Mouse (Mus musculus) neural tube, embryonic 13.5 days (tissue): ENCODE results near the gene Xpnpep3. TPM values are rescaled to one million over a fixed set of nuclear protein-coding genes. Genes with fewer than 3 reads are reported as not detected.

ENCODE experiments used
- ATAC-seq: fragments of 200-750 bp; cut with Nextera tagmentation; 2 replicates; pipeline ENCODE4 v1.8.0; 2017; ENCODE audit warnings: low read depth, mild to moderate bottlenecking, moderate TSS enrichment, moderate library complexity
- H3K27ac ChIP-seq: fragments of 300-500 bp; sonication (generic); replicated peaks from 2 replicates; pipeline ENCODE4 v1.5.1; 2015; ENCODE audit warnings: moderate library complexity, mild to moderate bottlenecking, inconsistent platforms
- H3K27me3 ChIP-seq: fragments of 300-500 bp; sonication (generic); 2 replicates; pipeline ENCODE4 v1.6.1; 2015; ENCODE audit warnings: mild to moderate bottlenecking, inconsistent platforms
- H3K36me3 ChIP-seq: fragments of 300-500 bp; sonication (generic); 2 replicates; pipeline ENCODE4 v1.6.1; 2015; ENCODE audit warnings: mild to moderate bottlenecking, inconsistent platforms
- H3K4me1 ChIP-seq: fragments of 300-500 bp; sonication (generic); replicated peaks from 2 replicates; pipeline ENCODE4 v1.6.1; 2015; ENCODE audit warnings: inconsistent platforms
- H3K4me2 ChIP-seq: fragments of 300-500 bp; sonication (generic); 2 replicates; pipeline ENCODE4 v1.6.1; 2015; ENCODE audit warnings: inconsistent platforms, mild to moderate bottlenecking, moderate library complexity
- H3K4me3 ChIP-seq: fragments of 300-500 bp; sonication (generic); 2 replicates; pipeline ENCODE4 v1.5.1; 2015; ENCODE audit warnings: mild to moderate bottlenecking, inconsistent platforms
- H3K9ac ChIP-seq: fragments of 300-500 bp; sonication (generic); 2 replicates; pipeline ENCODE4 v1.6.1; 2015; ENCODE audit warnings: moderate library complexity, mild to moderate bottlenecking, inconsistent platforms
- H3K9me3 ChIP-seq: fragments of 300-500 bp; sonication (generic); 2 replicates; pipeline ENCODE4 v1.6.1; 2016; ENCODE audit warnings: inconsistent platforms
- WGBS: fragments of 180-500 bp; shearing (Covaris S2); methylation state at CpG from one replicate; pipeline ENCODE4 v1.1.7; 2015; 5-methylcytosine and 5-hydroxymethylcytosine counted together
- polyA plus RNA-seq: library from polyadenylated mRNA; unstranded; fragments of >200 nt; fragmentation: Nextera tagmentation; extraction: Ambion mirVana; gene quantifications from 2 replicates; pipeline ENCODE4 v1.2.1, GENCODE M21; 2015

Gene Xpnpep3
- polyA plus RNA-seq, 1 experiment from 2014 or later: 11.0 TPM

GRCm38 (mm10) chr15:81364271-81364670 is 35.7 kb upstream of the Xpnpep3 start:
- Histone ChIP-seq H3K27me3 (no peaks in the 10 kb centered on the region), H3K27ac (no peak overlapping the region), H3K36me3 (peaks cover 60% of the 10 kb centered on the region), H3K9me3 (no peaks in the 10 kb centered on the region), H3K9ac (no peak overlapping the region), H3K4me2 (no peak overlapping the region), H3K4me1 (peaks cover 18% of the 10 kb centered on the region), H3K4me3 (no peak overlapping the region)
- no peak for ATAC-seq
- 93% methylated on average over 1 of the region's 1 CpGs for WGBS

GRCm38 (mm10) chr15:81365246-81365645 is 34.7 kb upstream of the Xpnpep3 start:
- Histone ChIP-seq H3K4me1 (peaks cover 9% of the 10 kb centered on the region), H3K27me3 (no peaks in the 10 kb centered on the region), H3K9me3 (no peaks in the 10 kb centered on the region), H3K4me3 (no peak overlapping the region), H3K36me3 (peaks cover 69% of the 10 kb centered on the region), H3K4me2 (no peak overlapping the region), H3K9ac (no peak overlapping the region), H3K27ac (no peak overlapping the region)
- 93% methylated on average over 8 of the region's 8 CpGs for WGBS
- ATAC-seq: no peak

- ATAC-seq: no peak
- Histone ChIP-seq H3K4me1 (peaks cover 5% of the 10 kb centered on the region), H3K27me3 (no peaks in the 10 kb centered on the region), H3K27ac (no peak overlapping the region), H3K9me3 (no peaks in the 10 kb centered on the region), H3K4me2 (no peak overlapping the region), H3K4me3 (no peak overlapping the region), H3K36me3 (peaks cover 78% of the 10 kb centered on the region), H3K9ac (no peak overlapping the region)
- 91% methylated on average over 4 of the region's 4 CpGs for WGBS
These were observed 33.7 kb upstream of the Xpnpep3 start for GRCm38 (mm10) chr15:81366241-81366640.

GRCm38 (mm10) chr15:81368601-81369000 is 31.3 kb upstream of the Xpnpep3 start:
- no peaks in the 10 kb centered on the region for H3K27me3 ChIP-seq
- H3K9me3 ChIP-seq: no peaks in the 10 kb centered on the region
- H3K4me3 ChIP-seq: no peak overlapping the region
- no peaks in the 10 kb centered on the region for H3K4me1 ChIP-seq
- no peak for ATAC-seq
- no peak overlapping the region for H3K9ac ChIP-seq
- 88% methylated on average over 1 of the region's 1 CpGs for WGBS
- no peak overlapping the region for H3K27ac ChIP-seq
- no peak overlapping the region for H3K4me2 ChIP-seq
- H3K36me3 ChIP-seq: peaks cover 85% of the 10 kb centered on the region

GRCm38 (mm10) chr15:81370356-81370755 is 29.6 kb upstream of the Xpnpep3 start:
- Histone ChIP-seq H3K4me3 (no peak overlapping the region), H3K9me3 (no peaks in the 10 kb centered on the region), H3K36me3 (peaks cover 84% of the 10 kb centered on the region), H3K9ac (no peak overlapping the region), H3K4me2 (no peak overlapping the region), H3K27ac (no peak overlapping the region), H3K27me3 (no peaks in the 10 kb centered on the region), H3K4me1 (no peaks in the 10 kb centered on the region)
- no peak for ATAC-seq
- 79% methylated on average over 1 of the region's 1 CpGs for WGBS

- no peak for ATAC-seq
- no peaks in the 10 kb centered on the region for H3K4me1 ChIP-seq
These were observed 25.3 kb upstream of the Xpnpep3 start for GRCm38 (mm10) chr15:81374621-81375020.

GRCm38 (mm10) chr15:81378845-81379244 is 21.1 kb upstream of the Xpnpep3 start:
- no peak overlapping the region for H3K4me3 ChIP-seq
- no peaks in the 10 kb centered on the region for H3K27me3 ChIP-seq
- ATAC-seq: no peak
- no peak overlapping the region for H3K9ac ChIP-seq
- H3K36me3 ChIP-seq: peaks cover 84% of the 10 kb centered on the region
- no peak overlapping the region for H3K4me2 ChIP-seq
- 92% methylated on average over 2 of the region's 2 CpGs for WGBS
- H3K27ac ChIP-seq: no peak overlapping the region
- no peaks in the 10 kb centered on the region for H3K9me3 ChIP-seq
- no peaks in the 10 kb centered on the region for H3K4me1 ChIP-seq

More at GRCm38 (mm10) chr15:81374621-81375020, 25.3 kb upstream of the Xpnpep3 start:
- Histone ChIP-seq H3K9me3 (no peaks in the 10 kb centered on the region), H3K27me3 (no peaks in the 10 kb centered on the region), H3K36me3 (peaks cover 80% of the 10 kb centered on the region), H3K27ac (no peak overlapping the region), H3K9ac (no peak overlapping the region), H3K4me3 (no peak overlapping the region), H3K4me2 (no peak overlapping the region)
- 91% methylated on average over 11 of the region's 11 CpGs for WGBS

- no peak overlapping the region for H3K9ac ChIP-seq
- peaks cover 93% of the 10 kb centered on the region for H3K36me3 ChIP-seq
- no peaks in the 10 kb centered on the region for H3K4me1 ChIP-seq
- no peak overlapping the region for H3K4me3 ChIP-seq
- 93% methylated on average over 5 of the region's 5 CpGs for WGBS
- H3K4me2 ChIP-seq: no peak overlapping the region
- no peak overlapping the region for H3K27ac ChIP-seq
- no peak for ATAC-seq
- no peaks in the 10 kb centered on the region for H3K27me3 ChIP-seq
- H3K9me3 ChIP-seq: no peaks in the 10 kb centered on the region
These were observed 13.6 kb upstream of the Xpnpep3 start for GRCm38 (mm10) chr15:81386327-81386726.

- no peak overlapping the region for H3K27ac ChIP-seq
- H3K9ac ChIP-seq: no peak overlapping the region
- no peaks in the 10 kb centered on the region for H3K27me3 ChIP-seq
- peaks cover 35% of the 10 kb centered on the region for H3K36me3 ChIP-seq
- no peak for ATAC-seq
- H3K4me1 ChIP-seq: peaks cover 13% of the 10 kb centered on the region
- H3K4me3 ChIP-seq: no peak overlapping the region
- no peak overlapping the region for H3K4me2 ChIP-seq
- no peaks in the 10 kb centered on the region for H3K9me3 ChIP-seq
These were observed 6.9 kb upstream of the Xpnpep3 start for GRCm38 (mm10) chr15:81392997-81393396.

GRCm38 (mm10) chr15:81394211-81394915 is 5.6 kb upstream of the Xpnpep3 start:
- H3K27me3 ChIP-seq: no peaks in the 10 kb centered on the region
- no peak overlapping the region for H3K4me3 ChIP-seq
- no peak overlapping the region for H3K4me2 ChIP-seq
- ATAC-seq: no peak
- H3K4me1 ChIP-seq: peaks cover 22% of the 10 kb centered on the region
- no peaks in the 10 kb centered on the region for H3K9me3 ChIP-seq
- no peak overlapping the region for H3K27ac ChIP-seq
- 91% methylated on average over 8 of the region's 8 CpGs for WGBS
- peaks cover 23% of the 10 kb centered on the region for H3K36me3 ChIP-seq
- H3K9ac ChIP-seq: no peak overlapping the region

- peak overlapping the region; percentile 94 for H3K4me3 ChIP-seq
- no peaks in the 10 kb centered on the region for H3K9me3 ChIP-seq
- H3K36me3 ChIP-seq: no peaks in the 10 kb centered on the region
- peak overlapping the region; percentile 97 for H3K9ac ChIP-seq
- no peaks in the 10 kb centered on the region for H3K27me3 ChIP-seq
- H3K4me2 ChIP-seq: peak overlapping the region; percentile 90
- H3K4me1 ChIP-seq: peaks cover 33% of the 10 kb centered on the region
- ATAC-seq: no peak
- H3K27ac ChIP-seq: no peak overlapping the region
These were observed 1.7 kb upstream of the Xpnpep3 start for GRCm38 (mm10) chr15:81398189-81398588.

GRCm38 (mm10) chr15:81399297-81399637 is 671 bp upstream of the Xpnpep3 start:
- H3K9ac ChIP-seq: peak overlapping the region; percentile 97
- ATAC-seq: peak; percentile 84
- H3K4me1 ChIP-seq: peaks cover 33% of the 10 kb centered on the region
- H3K36me3 ChIP-seq: no peaks in the 10 kb centered on the region
- peak overlapping the region; percentile 94 for H3K4me3 ChIP-seq
- WGBS: under 1% methylated on average over 21 of the region's 21 CpGs
- no peaks in the 10 kb centered on the region for H3K9me3 ChIP-seq
- H3K4me2 ChIP-seq: peak overlapping the region; percentile 90
- peak overlapping the region; percentile 96 for H3K27ac ChIP-seq
- H3K27me3 ChIP-seq: no peaks in the 10 kb centered on the region

GRCm38 (mm10) chr15:81405008-81405407 is 5.1 kb downstream of the Xpnpep3 start:
- 87% methylated on average over 3 of the region's 3 CpGs for WGBS
- no peak overlapping the region for H3K27ac ChIP-seq
- ATAC-seq: no peak
- no peak overlapping the region for H3K4me2 ChIP-seq
- H3K27me3 ChIP-seq: no peaks in the 10 kb centered on the region
- no peak overlapping the region for H3K4me3 ChIP-seq
- H3K36me3 ChIP-seq: no peaks in the 10 kb centered on the region
- H3K9ac ChIP-seq: no peak overlapping the region
- no peaks in the 10 kb centered on the region for H3K9me3 ChIP-seq
- H3K4me1 ChIP-seq: peaks cover 11% of the 10 kb centered on the region
